Mouse (Mus musculus): ENCODE results near the gene Nfkbil1. TPM values are rescaled to one million over a fixed set of nuclear protein-coding genes. Genes with fewer than 3 reads are reported as not detected.

The Nfkbil1 gene
- polyA plus RNA-seq (2015; fragmentation: Nextera tagmentation; extraction: Ambion mirVana) = 8.5 and 8.8 TPM in 2 replicates

DNA sequence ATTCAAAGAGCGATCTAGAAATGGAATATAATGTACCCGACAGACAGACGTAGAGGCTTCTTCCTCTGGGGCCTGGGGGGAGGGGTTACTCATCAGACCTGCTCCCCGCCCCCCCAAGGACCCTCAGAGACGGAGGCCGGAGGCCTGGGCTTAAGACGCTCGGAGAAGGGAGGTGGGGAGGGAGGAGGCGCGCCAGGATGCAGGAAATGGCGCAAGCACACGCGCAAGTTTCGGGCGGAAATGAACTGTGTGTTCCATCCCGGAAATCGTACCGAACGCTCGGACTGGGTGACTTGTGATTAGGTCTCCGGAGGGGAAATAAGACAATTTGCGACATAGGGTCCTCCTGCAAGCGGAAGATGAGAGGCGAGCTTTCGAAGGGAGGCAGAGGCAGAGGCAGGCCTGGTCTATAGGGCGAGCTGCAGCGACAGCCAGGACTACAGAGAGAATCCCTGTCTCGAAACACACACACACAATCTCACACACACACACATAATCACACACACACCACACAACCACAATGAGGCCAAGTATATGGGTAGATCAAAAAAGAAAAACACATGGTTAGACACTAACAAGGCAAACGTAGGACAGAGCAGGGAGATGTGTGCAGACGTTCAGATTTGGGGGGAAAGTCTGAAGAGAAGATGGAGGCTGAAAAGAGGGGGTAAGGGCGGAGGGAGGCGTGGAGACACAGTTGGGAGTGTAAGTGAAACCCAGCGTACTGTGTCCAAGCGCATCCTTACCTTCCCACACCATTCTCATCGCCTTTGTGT is at the start of gene Nfkbil1:
Nfkbil1 (minus strand) TSS at position 179 of the 776 bp plus-strand sequence.

DNA sequence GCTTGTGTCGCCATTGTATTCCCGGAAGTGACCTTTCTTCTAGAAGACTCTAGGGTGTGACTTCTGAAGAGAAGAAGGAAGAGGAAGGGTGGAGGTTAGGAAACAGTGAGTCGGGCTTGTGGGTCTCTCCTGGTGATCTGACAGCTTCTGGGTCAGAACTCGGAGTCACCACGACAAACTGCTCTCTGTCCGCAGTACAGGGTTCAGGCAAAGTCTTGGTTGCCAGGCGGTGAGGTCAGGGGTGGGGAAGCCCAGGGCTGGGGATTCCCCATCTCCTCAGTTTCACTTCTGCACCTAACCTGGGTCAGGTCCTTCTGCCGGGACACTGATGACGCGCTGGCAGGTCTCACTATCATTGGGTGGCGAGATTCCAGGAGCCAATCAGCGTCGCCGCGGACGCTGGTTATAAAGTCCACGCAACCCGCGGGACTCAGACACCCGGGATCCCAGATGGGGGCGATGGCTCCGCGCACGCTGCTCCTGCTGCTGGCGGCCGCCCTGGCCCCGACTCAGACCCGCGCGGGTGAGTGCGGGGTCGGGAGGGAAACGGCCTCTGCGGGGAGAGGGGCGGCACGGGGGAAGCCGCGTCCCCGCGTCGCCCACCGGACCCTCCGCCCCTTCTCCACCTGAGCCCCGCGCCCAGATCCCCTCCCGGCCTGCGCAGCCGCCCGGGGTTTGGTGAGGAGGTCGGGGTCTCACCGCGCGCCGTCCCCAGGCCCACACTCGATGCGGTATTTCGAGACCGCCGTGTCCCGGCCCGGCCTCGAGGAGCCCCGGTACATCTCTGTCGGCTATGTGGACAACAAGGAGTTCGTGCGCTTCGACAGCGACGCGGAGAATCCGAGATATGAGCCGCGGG is 27.3 kb upstream of the Nfkbil1 start, which contains the start of gene H2-D1:
H2-D1 (plus strand) TSS at position 67 of the 859 bp plus-strand sequence.

DNA sequence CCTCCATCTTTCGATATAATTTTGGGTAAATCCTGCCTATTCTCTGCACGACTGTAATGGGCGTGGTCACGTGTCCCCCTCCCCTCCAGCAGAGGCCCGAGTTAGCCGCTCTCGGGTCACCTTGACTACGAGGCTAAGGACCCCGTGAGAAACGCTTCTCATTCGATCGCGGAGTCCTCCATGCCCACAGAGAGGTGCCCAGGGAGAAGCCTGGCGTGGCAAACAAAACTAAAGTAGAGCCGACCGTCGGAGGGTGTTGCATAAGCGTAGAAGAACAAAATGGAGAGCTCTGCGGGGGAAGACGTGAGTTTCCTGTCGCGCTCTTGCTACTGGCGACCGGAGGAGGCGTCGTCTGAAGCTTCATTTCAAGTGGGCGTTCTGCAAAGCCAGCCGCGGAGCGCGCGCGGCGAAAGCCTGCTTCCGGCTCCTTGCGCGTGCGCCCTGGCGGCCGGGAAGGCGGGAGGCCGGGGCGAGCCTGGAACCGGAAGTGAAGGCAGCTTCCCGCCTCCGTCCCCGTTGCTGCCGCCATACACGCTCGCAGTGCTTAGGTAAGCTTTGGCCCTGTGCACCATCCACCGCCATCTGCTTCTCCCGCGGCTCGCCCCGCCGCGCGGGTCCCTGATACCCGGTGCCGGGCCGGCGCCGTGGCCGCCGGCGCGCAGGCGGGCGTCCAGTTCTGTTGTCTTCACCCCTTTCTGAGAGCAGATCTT is 5.9 kb upstream of the Nfkbil1 start, which contains the start of gene Ddx39b:
Ddx39b (plus strand) TSS at position 442 of the 710 bp plus-strand sequence.

DNA sequence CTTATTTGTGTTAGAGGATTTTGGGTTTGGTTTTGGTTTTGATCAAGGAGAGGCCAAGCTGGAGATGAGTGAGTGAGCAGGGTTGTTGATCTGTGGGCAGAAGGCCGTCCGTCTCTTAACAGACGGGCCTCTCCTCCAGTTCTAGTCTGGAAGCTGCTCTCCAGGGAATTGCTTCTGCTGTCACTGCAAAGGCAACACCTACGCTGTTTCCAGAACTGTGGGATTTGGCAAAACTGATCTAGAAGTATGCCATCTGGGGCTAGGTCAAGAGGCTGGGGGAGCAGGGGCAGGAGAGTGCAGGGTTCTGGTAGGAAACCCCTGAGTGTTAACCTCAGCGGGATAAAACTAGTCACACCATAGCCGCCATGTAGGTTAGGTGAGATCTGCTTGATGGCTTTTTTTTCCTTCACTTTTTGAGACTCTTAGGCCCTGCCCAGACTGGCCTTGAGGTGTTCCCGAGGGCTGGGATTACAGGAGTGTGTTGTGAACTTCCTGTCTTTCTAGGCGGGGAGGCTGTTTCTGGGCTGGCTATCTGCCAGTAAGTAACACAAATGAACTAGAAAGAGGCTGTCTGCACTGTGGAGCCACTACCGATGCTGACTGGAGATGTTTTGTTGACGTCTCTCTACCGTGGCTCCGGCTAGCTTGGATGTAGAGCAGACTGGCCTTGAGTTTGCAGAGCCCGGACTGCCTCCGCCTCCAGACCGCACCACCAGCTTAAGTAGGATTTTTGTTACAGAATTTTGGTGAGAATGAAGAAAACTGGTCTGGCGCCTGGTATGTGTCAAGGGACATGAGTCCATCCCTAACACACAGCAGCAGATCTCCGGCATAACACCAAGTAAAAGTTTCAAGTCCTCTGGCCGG is 2.2 kb downstream of the Nfkbil1 start, which contains the start of gene Atp6v1g2:
Atp6v1g2 (plus strand) TSS at position 547 of the 867 bp plus-strand sequence.

DNA sequence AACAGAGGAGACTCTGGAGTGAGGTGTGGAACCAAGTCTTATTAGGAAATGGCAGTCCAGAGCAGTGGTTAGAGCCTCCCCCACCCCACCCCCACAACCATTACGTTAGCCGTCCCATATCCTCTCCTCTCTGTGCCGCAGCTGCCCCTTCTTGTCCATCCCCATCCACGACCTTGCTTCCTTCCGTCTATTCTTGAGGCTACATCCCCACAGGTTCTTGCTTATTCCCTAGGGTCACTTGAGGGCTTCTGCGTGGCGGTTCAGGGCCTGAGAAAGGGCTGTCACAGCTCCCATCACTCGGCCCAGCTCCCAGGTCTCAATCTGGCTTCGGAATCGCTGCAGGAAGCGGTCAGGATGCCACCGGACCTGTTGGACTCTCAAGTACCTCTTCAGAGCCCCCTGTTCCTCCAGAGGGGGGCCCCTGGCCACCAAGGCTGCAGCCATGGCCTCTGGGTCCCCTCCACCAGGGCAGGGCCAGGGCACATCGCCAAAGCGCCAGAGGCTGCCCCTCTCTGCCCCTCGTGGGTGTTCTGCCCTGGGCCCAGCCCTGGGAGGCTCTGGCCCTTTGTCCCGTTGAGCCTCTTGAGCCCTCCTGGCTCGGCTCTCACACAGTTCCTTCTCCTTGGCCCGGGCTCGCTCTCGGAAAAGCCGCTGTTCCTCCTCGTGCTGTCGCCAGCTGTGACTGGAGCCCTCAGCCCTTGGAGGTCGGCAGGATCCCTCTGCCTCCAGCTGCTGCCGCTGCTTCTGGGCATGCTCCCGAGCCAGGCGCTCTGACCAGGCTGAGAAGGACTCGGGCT is 15.2 kb downstream of the Nfkbil1 start, which contains the start of gene Gm16181:
Gm16181 (plus strand) TSS at position 679 of the 797 bp plus-strand sequence.

DNA sequence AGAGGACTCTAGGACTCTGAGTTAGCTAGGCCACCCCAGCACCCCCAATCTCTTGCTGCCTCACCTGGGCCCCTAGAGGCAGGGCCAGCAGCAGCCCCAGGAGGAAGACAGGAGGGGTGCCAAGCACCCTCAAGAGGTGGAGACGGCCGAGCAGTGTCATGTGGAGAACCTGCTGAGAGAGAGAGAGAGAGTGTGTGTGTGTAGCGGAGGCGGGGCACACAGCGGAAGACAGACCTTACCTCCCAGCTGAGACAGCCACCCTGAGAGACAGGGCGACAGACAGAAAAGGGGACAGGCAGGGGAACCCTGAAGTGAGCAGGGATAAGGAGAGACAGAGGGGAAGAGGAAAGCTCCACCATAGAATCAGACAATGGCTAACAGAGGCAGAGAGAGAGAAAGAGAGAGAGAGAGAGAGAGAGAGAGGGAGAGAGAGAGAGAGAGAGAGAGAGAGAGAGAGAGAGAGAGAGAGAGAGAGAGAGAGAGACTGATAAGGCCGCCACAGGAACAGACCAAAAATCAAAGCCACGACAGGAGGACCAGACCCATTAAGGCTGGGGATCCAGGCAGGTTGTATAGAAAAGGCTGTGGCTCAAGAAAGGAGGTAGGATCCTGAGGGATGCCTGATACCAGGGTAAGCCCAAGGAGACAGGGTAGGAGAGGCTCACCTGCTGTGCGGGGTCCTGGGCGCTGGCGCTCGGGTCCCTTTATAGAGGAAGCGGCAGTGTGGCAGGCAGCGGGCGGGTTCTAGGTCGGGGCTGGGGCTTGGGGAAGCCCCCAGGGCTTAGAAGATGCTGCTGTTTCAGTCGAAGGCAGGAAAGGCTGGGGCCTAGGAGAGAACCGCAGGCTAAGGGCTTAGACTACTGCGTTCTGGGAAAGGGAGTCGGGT is 30.9 kb downstream of the Nfkbil1 start, which contains the start of gene Lta:
Lta (minus strand) TSS at position 858 of the 886 bp plus-strand sequence.

DNA sequence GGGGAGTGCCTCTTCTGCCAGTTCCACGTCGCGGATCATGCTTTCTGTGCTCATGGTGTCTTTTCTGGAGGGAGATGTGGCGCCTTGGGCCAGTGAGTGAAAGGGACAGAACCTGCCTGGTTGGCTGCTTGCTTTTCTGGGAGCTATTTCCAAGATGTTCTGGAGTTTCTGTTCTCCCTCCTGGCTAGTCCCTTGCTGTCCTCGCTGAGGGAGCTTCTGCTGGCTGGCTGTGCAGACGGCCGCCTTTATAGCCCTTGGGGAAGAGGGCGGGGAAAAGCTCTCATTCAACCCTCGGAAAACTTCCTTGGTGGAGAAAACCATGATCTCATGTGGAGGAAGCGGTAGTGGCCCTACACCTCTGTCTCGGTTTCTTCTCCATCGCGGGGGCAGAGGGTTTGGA is 33.8 kb downstream of the Nfkbil1 start, which contains the start of gene Tnf:
Tnf (minus strand) TSS at position 221 of the 400 bp plus-strand sequence.

DNA sequence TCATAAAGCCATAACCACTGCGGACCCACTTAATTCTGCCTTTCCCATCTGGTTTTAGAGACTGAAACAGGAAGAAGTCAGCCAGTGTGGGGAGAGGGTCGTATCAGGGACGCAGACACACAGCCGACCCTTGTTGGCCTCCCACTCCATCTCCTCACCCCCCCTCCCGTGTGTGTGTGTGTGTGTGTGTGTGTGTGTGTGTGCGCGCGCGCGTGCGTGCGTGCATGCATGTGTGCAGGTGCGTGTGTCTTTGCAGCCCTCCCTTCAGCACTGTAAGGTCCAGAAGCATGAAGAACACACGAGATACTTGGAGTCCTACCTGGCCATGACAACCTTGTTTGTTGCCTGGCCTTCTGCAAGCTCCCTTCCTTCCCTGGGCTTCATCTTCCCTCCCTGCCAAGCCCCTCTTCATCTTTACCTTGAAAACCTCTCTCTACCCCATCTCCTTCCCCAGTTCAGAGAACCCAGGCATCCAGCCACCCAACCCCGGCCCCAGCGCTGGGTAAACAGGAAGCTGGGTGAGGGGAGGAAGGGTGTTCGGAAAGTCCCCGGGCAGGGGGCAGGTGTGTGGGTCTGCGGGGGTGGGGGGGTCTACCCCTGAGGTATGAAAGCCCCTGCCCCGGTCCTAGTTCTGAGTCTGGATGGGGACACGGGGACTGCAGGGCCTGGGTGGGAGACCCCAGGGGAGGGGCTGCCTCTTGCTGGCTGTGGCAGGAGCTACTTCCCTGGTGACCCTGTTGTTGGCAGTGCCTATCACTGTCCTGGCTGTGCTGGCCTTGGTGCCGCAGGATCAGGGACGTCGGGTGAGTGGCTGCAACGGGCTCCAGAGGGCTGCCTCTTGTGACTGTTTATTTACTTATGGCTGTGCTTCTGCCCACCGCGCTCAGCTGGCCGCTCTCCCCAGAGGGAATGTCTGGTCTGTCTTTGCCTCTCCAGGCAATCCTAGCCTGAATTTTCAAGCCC is 41.4 kb downstream of the Nfkbil1 start, which contains the start of gene Ltb:
Ltb (plus strand) TSS at position 559 of the 963 bp plus-strand sequence.

DNA sequence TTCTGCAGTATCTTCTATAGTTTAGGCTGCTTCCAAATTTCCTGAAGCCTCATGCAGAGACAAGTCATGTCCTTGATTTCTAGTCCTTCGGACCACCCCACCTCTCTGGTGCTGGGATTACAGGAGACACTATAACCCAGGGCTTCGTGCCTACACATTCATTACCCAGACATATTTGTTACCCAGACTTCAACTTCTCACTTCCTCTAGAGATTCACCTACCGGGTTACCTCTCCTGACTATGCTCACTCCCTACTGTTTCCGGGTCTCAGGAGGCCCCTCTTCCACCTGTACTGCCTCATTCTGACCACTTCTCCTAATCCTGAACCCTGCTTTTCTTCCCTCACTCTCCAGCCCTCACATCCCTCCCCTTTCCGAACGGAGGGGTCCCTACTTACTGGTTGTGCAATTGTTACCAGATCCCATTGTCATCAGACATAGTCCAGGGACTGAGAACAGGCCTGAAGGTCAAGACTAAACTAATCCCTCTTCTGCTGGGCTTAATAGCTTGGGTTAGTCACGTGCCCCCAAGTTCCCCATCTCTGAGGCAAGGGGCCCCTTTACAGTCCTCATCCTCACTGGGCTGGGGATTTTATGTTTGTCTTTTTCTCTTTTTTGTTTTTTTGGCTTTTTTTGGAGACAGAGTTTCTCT is 47.5 kb downstream of the Nfkbil1 start, which contains the start of gene Lst1:
Lst1 (minus strand) TSS at position 481 of the 652 bp plus-strand sequence.

DNA sequence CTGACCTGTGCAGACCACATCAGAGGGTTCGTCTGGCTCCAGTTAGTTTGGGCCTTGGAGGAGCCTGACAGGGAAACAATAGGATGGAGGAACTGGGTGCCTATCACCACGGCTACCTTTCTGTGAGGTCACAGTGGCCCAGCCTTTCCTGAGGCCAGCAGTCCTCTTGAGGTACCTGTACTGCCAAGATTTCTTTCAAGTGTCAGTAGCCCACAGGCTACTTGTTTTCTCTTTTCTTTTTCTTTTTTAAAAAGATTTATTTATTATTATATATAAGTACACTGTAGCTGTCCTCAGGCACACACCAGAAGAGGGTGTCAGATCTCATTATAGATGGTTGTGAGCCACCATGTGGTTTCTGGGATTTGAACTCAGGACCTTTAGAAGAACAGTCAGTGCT is 59.6 kb downstream of the Nfkbil1 start, which contains the start of gene Aif1:
Aif1 (minus strand) TSS at position 101 of the 400 bp plus-strand sequence.

Small RNA genes lying within 50 kb of the gene (microRNA-seq; reads per million reads assigned to microRNA genes)
- 0 reads per million in 2 experiments for gene Mir6973a
- gene Mir6974 = 0 reads per million in 2 experiments
- 1.4 to 1.9 reads per million in 2 experiments for gene Mir6975
- gene Mir8094 = 0.10 to 0.21 reads per million in 2 experiments

Other genes starting within 250 kb of the Nfkbil1 start
- 27.6 and 32.6 TPM in 2 replicates for gene Vars, start 234.8 kb downstream of the Nfkbil1 start, polyA plus RNA-seq (2015; fragmentation: Nextera tagmentation; extraction: Ambion mirVana)
- 0.46 and 0.53 TPM in 2 replicates for gene Vwa7, start 219.2 kb downstream of the Nfkbil1 start, polyA plus RNA-seq (2015; fragmentation: Nextera tagmentation; extraction: Ambion mirVana)
- 10.6 and 11.5 TPM in 2 replicates for gene Sapcd1, start 207.8 kb downstream of the Nfkbil1 start, polyA plus RNA-seq (2015; fragmentation: Nextera tagmentation; extraction: Ambion mirVana)
- 2.2 and 3.5 TPM in 2 replicates for gene Msh5, start 189.0 kb downstream of the Nfkbil1 start, polyA plus RNA-seq (2015; fragmentation: Nextera tagmentation; extraction: Ambion mirVana)
- 115 and 138 TPM in 2 replicates for gene Clic1, start 185.8 kb downstream of the Nfkbil1 start, polyA plus RNA-seq (2015; fragmentation: Nextera tagmentation; extraction: Ambion mirVana)
- gene Ddah2, start 176.8 kb downstream of the Nfkbil1 start, polyA plus RNA-seq (2015; fragmentation: Nextera tagmentation; extraction: Ambion mirVana) = 144 and 157 TPM in 2 replicates
- 11.3 TPM in 1 of 2 replicates, not detected in the other for gene Ly6g6c, start 170.4 kb downstream of the Nfkbil1 start, polyA plus RNA-seq (2015; fragmentation: Nextera tagmentation; extraction: Ambion mirVana)
- 0.08 and 0.30 TPM in 2 replicates for gene Mpig6b, start 169.6 kb downstream of the Nfkbil1 start, polyA plus RNA-seq (2015; fragmentation: Nextera tagmentation; extraction: Ambion mirVana)
- 2.1 TPM in 1 of 2 replicates, not detected in the other for gene Ly6g6e, start 158.9 kb downstream of the Nfkbil1 start, polyA plus RNA-seq (2015; fragmentation: Nextera tagmentation; extraction: Ambion mirVana)
- 0.49 and 1.2 TPM in 2 replicates for gene Ly6g6d, start 157.7 kb downstream of the Nfkbil1 start, polyA plus RNA-seq (2015; fragmentation: Nextera tagmentation; extraction: Ambion mirVana)
- 0.11 and 0.29 TPM in 2 replicates for gene Ly6g6f, start 150.2 kb downstream of the Nfkbil1 start, polyA plus RNA-seq (2015; fragmentation: Nextera tagmentation; extraction: Ambion mirVana)
- 87.8 and 89.8 TPM in 2 replicates for gene Abhd16a, start 146.5 kb downstream of the Nfkbil1 start, polyA plus RNA-seq (2015; fragmentation: Nextera tagmentation; extraction: Ambion mirVana)
- gene Ly6g5c, start 127.5 kb downstream of the Nfkbil1 start, polyA plus RNA-seq (2015; fragmentation: Nextera tagmentation; extraction: Ambion mirVana) = 0.38 TPM in 1 of 2 replicates, not detected in the other
- gene Ly6g5b, start 120.4 kb downstream of the Nfkbil1 start, polyA plus RNA-seq (2015; fragmentation: Nextera tagmentation; extraction: Ambion mirVana) = 0.22 and 0.37 TPM in 2 replicates
- 8.4 and 9.1 TPM in 2 replicates for gene Gpank1, start 114.3 kb downstream of the Nfkbil1 start, polyA plus RNA-seq (2015; fragmentation: Nextera tagmentation; extraction: Ambion mirVana)
- gene Csnk2b, start 113.7 kb downstream of the Nfkbil1 start, polyA plus RNA-seq (2015; fragmentation: Nextera tagmentation; extraction: Ambion mirVana) = 203 and 204 TPM in 2 replicates
- 10.6 and 11.8 TPM in 2 replicates for gene D17H6S53E, start 109.4 kb downstream of the Nfkbil1 start, polyA plus RNA-seq (2015; fragmentation: Nextera tagmentation; extraction: Ambion mirVana)
- gene Apom, start 103.7 kb downstream of the Nfkbil1 start, polyA plus RNA-seq (2015; fragmentation: Nextera tagmentation; extraction: Ambion mirVana) = 0.30 and 0.81 TPM in 2 replicates
- gene Bag6, start 100.6 kb downstream of the Nfkbil1 start, polyA plus RNA-seq (2015; fragmentation: Nextera tagmentation; extraction: Ambion mirVana) = 39.5 and 42.1 TPM in 2 replicates
- 51.8 and 55.0 TPM in 2 replicates for gene Prrc2a, start 70.9 kb downstream of the Nfkbil1 start, polyA plus RNA-seq (2015; fragmentation: Nextera tagmentation; extraction: Ambion mirVana)
- 11.0 and 18.3 TPM in 2 replicates for gene Aif1, start 59.7 kb downstream of the Nfkbil1 start, polyA plus RNA-seq (2015; fragmentation: Nextera tagmentation; extraction: Ambion mirVana)
- gene Lst1, start 47.4 kb downstream of the Nfkbil1 start, polyA plus RNA-seq (2015; fragmentation: Nextera tagmentation; extraction: Ambion mirVana) = 14.2 and 24.5 TPM in 2 replicates
- gene Ltb, start 41.4 kb downstream of the Nfkbil1 start, polyA plus RNA-seq (2015; fragmentation: Nextera tagmentation; extraction: Ambion mirVana) = 1.3 and 2.2 TPM in 2 replicates
- gene Tnf, start 33.8 kb downstream of the Nfkbil1 start, polyA plus RNA-seq (2015; fragmentation: Nextera tagmentation; extraction: Ambion mirVana) = 0.49 and 0.74 TPM in 2 replicates
- gene Lta, start 30.4 kb downstream of the Nfkbil1 start, polyA plus RNA-seq (2015; fragmentation: Nextera tagmentation; extraction: Ambion mirVana) = 0.12 and 0.24 TPM in 2 replicates
- 0.40 and 0.83 TPM in 2 replicates for gene Gm16181, start 15.0 kb downstream of the Nfkbil1 start, polyA plus RNA-seq (2015; fragmentation: Nextera tagmentation; extraction: Ambion mirVana)
- gene Atp6v1g2, start 2.1 kb downstream of the Nfkbil1 start, polyA plus RNA-seq (2015; fragmentation: Nextera tagmentation; extraction: Ambion mirVana) = 3.3 and 3.9 TPM in 2 replicates
- gene Ddx39b, start 6.0 kb upstream of the Nfkbil1 start, polyA plus RNA-seq (2015; fragmentation: Nextera tagmentation; extraction: Ambion mirVana) = 131 and 157 TPM in 2 replicates
- gene H2-D1, start 26.9 kb upstream of the Nfkbil1 start, polyA plus RNA-seq (2015; fragmentation: Nextera tagmentation; extraction: Ambion mirVana) = 113 and 180 TPM in 2 replicates
- not detected in 2 replicates for gene H2-Q1, start 84.6 kb upstream of the Nfkbil1 start, polyA plus RNA-seq (2015; fragmentation: Nextera tagmentation; extraction: Ambion mirVana)
- not detected in 2 replicates for gene H2-Q2, start 106.5 kb upstream of the Nfkbil1 start, polyA plus RNA-seq (2015; fragmentation: Nextera tagmentation; extraction: Ambion mirVana)
- gene H2-Q4, start 143.8 kb upstream of the Nfkbil1 start, polyA plus RNA-seq (2015; fragmentation: Nextera tagmentation; extraction: Ambion mirVana) = 2.4 and 3.8 TPM in 2 replicates
- gene H2-Q6, start 189.1 kb upstream of the Nfkbil1 start, polyA plus RNA-seq (2015; fragmentation: Nextera tagmentation; extraction: Ambion mirVana) = 0.49 and 0.79 TPM in 2 replicates
- 1.3 and 1.7 TPM in 2 replicates for gene H2-Q7, start 203.4 kb upstream of the Nfkbil1 start, polyA plus RNA-seq (2015; fragmentation: Nextera tagmentation; extraction: Ambion mirVana)
- gene H2-Q10, start 234.3 kb upstream of the Nfkbil1 start, polyA plus RNA-seq (2015; fragmentation: Nextera tagmentation; extraction: Ambion mirVana) = 0.62 and 1.2 TPM in 2 replicates

All from skeletal muscle tissue, postnatal 0 days (tissue).